Mouse (Mus musculus): ENCODE data around the gene Fgd6. TPM values are rescaled to one million over a fixed set of nuclear protein-coding genes. Genes with fewer than 3 reads are reported as not detected.

Gene Fgd6
- polyA plus RNA-seq, 1 experiment from 2014 or later, result 2.2 TPM

DNA sequence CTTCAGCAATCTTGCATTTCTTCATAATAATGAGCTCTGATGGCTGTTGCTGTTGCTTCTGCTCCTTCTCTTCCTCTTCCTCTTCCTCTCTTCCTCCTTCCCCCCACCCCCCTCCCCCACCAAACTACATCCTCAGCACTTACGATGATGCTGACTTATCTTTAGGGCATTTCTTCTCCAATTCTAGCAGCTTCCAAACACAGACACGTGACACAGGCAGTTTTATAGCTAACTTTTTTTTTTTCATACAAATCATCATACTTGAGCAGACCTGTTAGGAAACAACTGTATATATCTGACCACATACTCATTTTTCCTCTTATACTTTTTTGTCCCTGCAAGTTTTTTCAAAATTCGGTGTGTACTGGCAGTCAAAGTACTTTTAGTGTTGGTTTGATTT is 54.2 kb downstream of the Fgd6 start:
- 89% methylated on average over 3 of the region's 3 CpGs for WGBS
- no peak overlapping the region for H3K9ac ChIP-seq (ENCODE audit: low read depth, low read length)
- no peak for TF ChIP-seq CTCF (IDR thresholded peaks at IDR 0.05; ENCODE audit: low read depth)
- H3K4me2 ChIP-seq (replicated peaks; ENCODE audit: low read depth), result no peak overlapping the region
- no peak for ATAC-seq
- H3K27me3 ChIP-seq (replicated peaks; ENCODE audit: control insufficient read depth, insufficient read depth, low read length), result no peaks in the 10 kb centered on the region
- H3K4me3 ChIP-seq (ENCODE audit: low read depth, low read length), result no peak overlapping the region
- H3K4me1 ChIP-seq (replicated peaks; ENCODE audit: control insufficient read depth, insufficient read depth, low read length), result no peaks in the 10 kb centered on the region
- no peaks in the 10 kb centered on the region; the same call in 1 of the 2 replicates for H3K36me3 ChIP-seq (ENCODE audit: control insufficient read depth, insufficient read depth)
- no peaks in the 10 kb centered on the region for H3K9me3 ChIP-seq (ENCODE audit: control insufficient read depth)
- no peak overlapping the region for H3K27ac ChIP-seq (ENCODE audit: low read depth, low read length)

GRCm38 (mm10) chr10:94093534-94093933 is 57.7 kb downstream of the Fgd6 start:
- Histone ChIP-seq H3K9me3 (ENCODE audit: control insufficient read depth) (no peaks in the 10 kb centered on the region), H3K27ac (ENCODE audit: low read depth, low read length) (peak overlapping the region; percentile 35; the same call in 1 of the 2 replicates), H3K27me3 (replicated peaks; ENCODE audit: control insufficient read depth, insufficient read depth, low read length) (no peaks in the 10 kb centered on the region), H3K9ac (ENCODE audit: low read depth, low read length) (no peak overlapping the region), H3K36me3 (ENCODE audit: control insufficient read depth, insufficient read depth) (no peaks in the 10 kb centered on the region; the same call in 1 of the 2 replicates), H3K4me3 (ENCODE audit: low read depth, low read length) (no peak overlapping the region), H3K4me2 (replicated peaks; ENCODE audit: low read depth) (no peak overlapping the region), H3K4me1 (replicated peaks; ENCODE audit: control insufficient read depth, insufficient read depth, low read length) (peaks cover 12% of the 10 kb centered on the region; the same call in 1 of the 2 replicates)
- 40% methylated on average over 5 of the region's 5 CpGs for WGBS
- no peak for ATAC-seq
- no peak for TF ChIP-seq CTCF (IDR thresholded peaks at IDR 0.05; ENCODE audit: low read depth)

GRCm38 (mm10) chr10:94095743-94096465 is 60.1 kb downstream of the Fgd6 start:
- no peak for TF ChIP-seq CTCF (IDR thresholded peaks at IDR 0.05; ENCODE audit: low read depth)
- 51% methylated on average over 17 of the region's 17 CpGs for WGBS
- no peak overlapping the region for H3K9ac ChIP-seq (ENCODE audit: low read depth, low read length)
- H3K36me3 ChIP-seq (ENCODE audit: control insufficient read depth, insufficient read depth), result no peaks in the 10 kb centered on the region; the same call in 1 of the 2 replicates
- peak; percentile 54 for ATAC-seq
- peaks cover 12% of the 10 kb centered on the region; the same call in 1 of the 2 replicates for H3K4me1 ChIP-seq (replicated peaks; ENCODE audit: control insufficient read depth, insufficient read depth, low read length)
- H3K9me3 ChIP-seq (ENCODE audit: control insufficient read depth), result no peaks in the 10 kb centered on the region
- peak overlapping the region; percentile 46; the same call in 1 of the 2 replicates for H3K27ac ChIP-seq (ENCODE audit: low read depth, low read length)
- H3K27me3 ChIP-seq (replicated peaks; ENCODE audit: control insufficient read depth, insufficient read depth, low read length), result no peaks in the 10 kb centered on the region
- H3K4me2 ChIP-seq (replicated peaks; ENCODE audit: low read depth), result 0 out of 2 replicates have a peak overlapping the region, but pooled peaks have one; percentile 21
- no peak overlapping the region for H3K4me3 ChIP-seq (ENCODE audit: low read depth, low read length)

GRCm38 (mm10) chr10:94097081-94097845 is 61.5 kb downstream of the Fgd6 start:
- Histone ChIP-seq H3K9me3 (ENCODE audit: control insufficient read depth) (no peaks in the 10 kb centered on the region), H3K4me1 (replicated peaks; ENCODE audit: control insufficient read depth, insufficient read depth, low read length) (peaks cover 12% of the 10 kb centered on the region; the same call in 1 of the 2 replicates), H3K27me3 (replicated peaks; ENCODE audit: control insufficient read depth, insufficient read depth, low read length) (no peaks in the 10 kb centered on the region), H3K36me3 (ENCODE audit: control insufficient read depth, insufficient read depth) (no peaks in the 10 kb centered on the region), H3K4me2 (replicated peaks; ENCODE audit: low read depth) (no peak overlapping the region), H3K9ac (ENCODE audit: low read depth, low read length) (no peak overlapping the region), H3K27ac (ENCODE audit: low read depth, low read length) (0 out of 2 replicates have a peak overlapping the region, but pooled peaks have one; percentile 21), H3K4me3 (ENCODE audit: low read depth, low read length) (no peak overlapping the region)
- 65% methylated on average over 3 of the region's 3 CpGs for WGBS
- ATAC-seq, result no peak
- TF ChIP-seq CTCF (IDR thresholded peaks at IDR 0.05; ENCODE audit: low read depth), result no peak

GRCm38 (mm10) chr10:94098100-94098499 is 62.3 kb downstream of the Fgd6 start:
- ATAC-seq, result 0 out of 2 replicates have a peak, but pooled peaks have one; percentile 14
- H3K4me2 ChIP-seq (replicated peaks; ENCODE audit: low read depth), result no peak overlapping the region
- no peaks in the 10 kb centered on the region for H3K9me3 ChIP-seq (ENCODE audit: control insufficient read depth)
- H3K27ac ChIP-seq (ENCODE audit: low read depth, low read length), result no peak overlapping the region
- H3K9ac ChIP-seq (ENCODE audit: low read depth, low read length), result no peak overlapping the region
- no peaks in the 10 kb centered on the region for H3K36me3 ChIP-seq (ENCODE audit: control insufficient read depth, insufficient read depth)
- no peak overlapping the region for H3K4me3 ChIP-seq (ENCODE audit: low read depth, low read length)
- no peak for TF ChIP-seq CTCF (IDR thresholded peaks at IDR 0.05; ENCODE audit: low read depth)
- 53% methylated on average over 3 of the region's 3 CpGs for WGBS
- H3K27me3 ChIP-seq (replicated peaks; ENCODE audit: control insufficient read depth, insufficient read depth, low read length), result no peaks in the 10 kb centered on the region
- peaks cover 12% of the 10 kb centered on the region; the same call in 1 of the 2 replicates for H3K4me1 ChIP-seq (replicated peaks; ENCODE audit: control insufficient read depth, insufficient read depth, low read length)

- TF ChIP-seq CTCF (IDR thresholded peaks at IDR 0.05; ENCODE audit: low read depth), result no peak
- Histone ChIP-seq H3K4me2 (replicated peaks; ENCODE audit: low read depth) (no peak overlapping the region), H3K9ac (ENCODE audit: low read depth, low read length) (no peak overlapping the region), H3K27ac (ENCODE audit: low read depth, low read length) (no peak overlapping the region), H3K36me3 (ENCODE audit: control insufficient read depth, insufficient read depth) (peaks cover 7% of the 10 kb centered on the region; the same call in 1 of the 2 replicates), H3K27me3 (replicated peaks; ENCODE audit: control insufficient read depth, insufficient read depth, low read length) (no peaks in the 10 kb centered on the region), H3K4me3 (ENCODE audit: low read depth, low read length) (no peak overlapping the region), H3K9me3 (ENCODE audit: control insufficient read depth) (no peaks in the 10 kb centered on the region), H3K4me1 (replicated peaks; ENCODE audit: control insufficient read depth, insufficient read depth, low read length) (no peaks in the 10 kb centered on the region)
- WGBS, result 89% methylated on average over 10 of the region's 10 CpGs
- ATAC-seq, result no peak
Measured at GRCm38 (mm10) chr10:94105498-94105897, 69.7 kb downstream of the Fgd6 start.

Data from intestine, postnatal 0 days (tissue).